Mouse (Mus musculus) brain, embryonic 14.5 days (tissue): Measurements from ENCODE around the gene Ccdc88c. TPM values are rescaled to one million over a fixed set of nuclear protein-coding genes. Genes with fewer than 3 reads are reported as not detected.

ENCODE experiments used
- DNase-seq: peaks from one replicate; pipeline ENCODE4 v3.0.0-alpha.2; 2011; ENCODE audit warnings: low read depth
- CTCF ChIP-seq: fragments of 200-500 bp; IDR thresholded peaks from 2 replicates; pipeline ENCODE4 v1.5.1; 2012; ENCODE audit warnings: inconsistent platforms, mild to moderate bottlenecking, moderate library complexity, borderline replicate concordance; ENCODE audit not compliant: insufficient read depth, insufficient read length; ENCODE audit errors: extremely low read depth
- POLR2A ChIP-seq: fragments of 200-500 bp; IDR thresholded peaks from 2 replicates; pipeline ENCODE4 v1.6.1; 2012; ENCODE audit warnings: mild to moderate bottlenecking, inconsistent platforms, borderline replicate concordance; ENCODE audit not compliant: poor library complexity, insufficient read depth, insufficient read length, severe bottlenecking; ENCODE audit errors: extremely low read depth
- polyA plus RNA-seq: library from polyadenylated mRNA; depleted of rRNA; stranded (reverse); fragments of >200 nt; gene quantifications from 2 replicates; pipeline ENCODE4 v1.2.3, GENCODE M21; 2012

Ccdc88c gene
- polyA plus RNA-seq, 1 experiment, result 31.6 TPM

- DNase-seq, result no peak
- TF ChIP-seq POLR2A (no peak), CTCF (no peak)
Observed at GRCm38 (mm10) chr12:100944921-100945336, 83.9 kb downstream of the Ccdc88c start.

GRCm38 (mm10) chr12:100943146-100943545, 85.7 kb downstream of the Ccdc88c start:
- TF ChIP-seq POLR2A (no peak), CTCF (no peak)
- DNase-seq, result no peak

GRCm38 (mm10) chr12:100941361-100941760, 87.5 kb downstream of the Ccdc88c start:
- TF ChIP-seq POLR2A, result no peak
- no peak for TF ChIP-seq CTCF
- no peak for DNase-seq

- DNase-seq, result peak; percentile 42
Observed at GRCm38 (mm10) chr12:100937441-100938360, 91.2 kb downstream of the Ccdc88c start.

GRCm38 (mm10) chr12:100936737-100937136, 92.1 kb downstream of the Ccdc88c start:
- TF ChIP-seq POLR2A (no peak), CTCF (no peak)
- DNase-seq, result no peak

More at GRCm38 (mm10) chr12:100937441-100938360, 91.2 kb downstream of the Ccdc88c start:
- TF ChIP-seq CTCF (no peak), POLR2A (no peak)

GRCm38 (mm10) chr12:100936116-100936515, 92.7 kb downstream of the Ccdc88c start:
- DNase-seq, result peak; percentile 76
- TF ChIP-seq CTCF, result peak; percentile 89
- TF ChIP-seq POLR2A, result no peak

- DNase-seq, result no peak
Observed at GRCm38 (mm10) chr12:100934796-100935195, 94.1 kb downstream of the Ccdc88c start.

GRCm38 (mm10) chr12:100931653-100932052, 97.2 kb downstream of the Ccdc88c start:
- TF ChIP-seq CTCF, result no peak
- TF ChIP-seq POLR2A, result no peak
- DNase-seq, result no peak

More at GRCm38 (mm10) chr12:100934796-100935195, 94.1 kb downstream of the Ccdc88c start:
- TF ChIP-seq CTCF, result no peak
- TF ChIP-seq POLR2A, result no peak

- no peak for DNase-seq
- no peak for TF ChIP-seq CTCF
- no peak for TF ChIP-seq POLR2A
Observed at GRCm38 (mm10) chr12:100928286-100928685, 100.6 kb downstream of the Ccdc88c start.

- DNase-seq, result peak; percentile 83
- no peak for TF ChIP-seq POLR2A
- peak; percentile 56; the same call in 1 of the 2 replicates for TF ChIP-seq CTCF
Observed at GRCm38 (mm10) chr12:100925644-100926619, 102.9 kb downstream of the Ccdc88c start.
